Mouse (Mus musculus): ENCODE data around the gene Rab3il1.

DNA sequence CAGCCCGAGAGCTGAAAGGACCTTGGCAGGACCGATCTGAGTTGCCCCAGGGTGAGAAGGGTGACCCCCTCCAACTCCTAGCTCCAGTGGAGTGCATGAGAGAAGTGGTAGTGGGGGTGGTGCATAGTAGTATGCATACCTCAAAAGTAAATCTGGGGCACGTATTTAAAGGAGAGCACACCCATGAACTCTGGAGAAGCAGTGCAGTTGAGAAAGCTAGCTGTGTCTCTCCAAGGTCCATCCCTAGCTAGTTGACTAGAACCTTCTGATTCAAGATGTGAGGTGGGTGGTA lies 17.0 kb downstream of the Rab3il1 start:
- TF ChIP-seq CTCF (IDR thresholded peaks at IDR 0.05; ENCODE audit: insufficient read depth, low read length) (no peak), POLR2A (IDR thresholded peaks at IDR 0.05; ENCODE audit: borderline replicate concordance, extremely low read depth, low read depth, low read length) (no peak)
